Mouse (Mus musculus) heart, adult 2 months (tissue): ENCODE measurements around the gene Irak1. TPM values are rescaled to one million over a fixed set of nuclear protein-coding genes. Genes with fewer than 3 reads are reported as not detected.

Source experiments
- DNase-seq, 2 experiments: peaks; one replicate each; pipeline ENCODE4 v3.0.0; 2021
- H3K27ac ChIP-seq: fragments of 200-600 bp; 2 replicates; pipeline ENCODE4 v1.8.1; 2022
- H3K27me3 ChIP-seq: fragments of 200-500 bp; 2 replicates; pipeline ENCODE4 v1.6.1; 2012; ENCODE audit warnings: mild to moderate bottlenecking, low read length, inconsistent platforms, mixed read lengths; ENCODE audit not compliant: control insufficient read depth, insufficient read depth
- H3K36me3 ChIP-seq: fragments of 200-500 bp; 2 replicates; pipeline ENCODE4 v1.6.1; 2012; ENCODE audit warnings: low read length, inconsistent platforms; ENCODE audit not compliant: control insufficient read depth, insufficient read depth
- H3K4me1 ChIP-seq: fragments of 200-500 bp; 2 replicates; pipeline ENCODE4 v1.6.1; 2011; ENCODE audit warnings: low read length; ENCODE audit not compliant: control insufficient read depth, insufficient read depth
- H3K4me3 ChIP-seq: fragments of 200-600 bp; 2 replicates; pipeline ENCODE4 v1.8.1; 2022
- H3K79me2 ChIP-seq: fragments of 200-500 bp; replicated peaks from 2 replicates; pipeline ENCODE4 v1.6.1; 2012; ENCODE audit warnings: mild to moderate bottlenecking, inconsistent platforms, low read length, moderate library complexity, mixed read lengths; ENCODE audit not compliant: control insufficient read depth, insufficient read depth
- H3K9ac ChIP-seq: fragments of 200-500 bp; 2 replicates; pipeline ENCODE4 v1.6.1; 2012; ENCODE audit warnings: low read depth, mild to moderate bottlenecking, control low read depth, inconsistent platforms, low read length, mixed read lengths
- CTCF ChIP-seq: fragments of 200-600 bp; IDR thresholded peaks from 2 replicates; pipeline ENCODE4 v1.8.1; 2022; ENCODE audit warnings: antibody characterized with exemption, mild to moderate bottlenecking, moderate library complexity
- EP300 ChIP-seq: fragments of 200-500 bp; IDR thresholded peaks from 2 replicates; pipeline ENCODE4 v1.6.1; 2011; ENCODE audit warnings: low read depth, low read length, control low read depth; ENCODE audit not compliant: insufficient read depth
- POLR2A ChIP-seq: fragments of 200-500 bp; IDR thresholded peaks from 2 replicates; pipeline ENCODE4 v1.6.1; 2011; ENCODE audit warnings: mild to moderate bottlenecking, low read depth, low read length, control low read depth; ENCODE audit not compliant: insufficient read depth
- WGBS: fragments of 180-500 bp; shearing (Covaris S2); methylation state at CpG from one replicate; pipeline ENCODE4 v1.1.7; 2018; 5-methylcytosine and 5-hydroxymethylcytosine counted together
- intact Hi-C: fragments of 180-260 bp; cut with DNase I; formaldehyde crosslinking; loops from one replicate; pipeline ENCODE4 v1.15.1; 2025
- long read RNA-seq: library from polyadenylated mRNA; stranded (forward); transcript quantifications from one replicate; pipeline ENCODE4 v2.0.0, GENCODE M21; 2021
- polyA plus RNA-seq: library from polyadenylated mRNA; depleted of rRNA; stranded (reverse); fragments of >200 nt; gene quantifications from 2 replicates; pipeline ENCODE4 v1.2.3, GENCODE M21; 2012; rRNA removed
- total RNA-seq, 2 experiments: library from RNA; stranded (reverse); gene quantifications; 2 replicates each; pipeline ENCODE4 v1.2.3; 2021

Gene Irak1
- total RNA-seq (10 to 100 TPM; 56.7 to 58.0 TPM), polyA plus RNA-seq (112 and 128 TPM in 2 replicates)
- long read RNA-seq, transcript Irak1-206 (14 exons, 3,835 nt): major isoform, 27 of 83 reads
- long read RNA-seq, transcript Irak1-201 (15 exons, 2,890 nt): minor isoform, 5 of 83 reads
- long read RNA-seq, transcript Irak1-204 (14 exons, 3,825 nt): minor isoform, 15 of 83 reads
- long read RNA-seq, partial matches to known transcripts: 13 of 83 reads
- long read RNA-seq, other reads (novel, unspliced or antisense): 20 of 83 reads

GRCm38 (mm10) chrX:74023188-74024049 lies at the start of gene Irak1:
Irak1 (minus strand) TSS chrX:74023918.
- WGBS: 18% methylated on average over 72 of the region's 72 CpGs

DNA sequence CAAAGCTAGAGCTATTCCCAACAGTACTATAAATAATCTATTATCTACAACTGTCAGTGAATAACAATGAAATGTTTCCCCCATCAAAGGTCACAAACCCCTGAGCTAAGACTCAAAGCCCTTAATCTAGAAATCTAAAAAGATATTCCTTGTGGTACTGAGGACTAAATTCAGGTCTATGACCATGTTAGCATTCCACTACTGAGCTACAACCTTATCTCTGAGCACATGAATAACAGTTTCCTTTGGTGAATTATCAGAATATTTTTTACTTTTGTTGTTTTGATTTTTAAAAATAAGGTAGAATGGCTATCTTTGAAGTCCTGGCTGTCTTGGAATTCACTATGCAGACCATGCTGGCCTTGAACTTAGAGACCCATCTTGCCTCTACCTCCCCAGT lies 47.1 kb upstream of the Irak1 start:
- intact Hi-C loops: no loop called here
- Histone ChIP-seq H3K4me3 (no peak overlapping the region), H3K36me3 (peaks cover 4% of the 10 kb centered on the region; the same call in 1 of the 2 replicates), H3K9ac (no peak overlapping the region), H3K4me1 (peaks cover 4% of the 10 kb centered on the region), H3K27me3 (no peaks in the 10 kb centered on the region), H3K79me2 (no peaks in the 10 kb centered on the region), H3K27ac (peak overlapping the region; percentile 42)
- DNase-seq: no peak
- TF ChIP-seq CTCF: no peak
- no peak for TF ChIP-seq EP300
- TF ChIP-seq POLR2A: no peak

More at GRCm38 (mm10) chrX:74023188-74024049, at the start of gene Irak1:
- Histone ChIP-seq H3K4me3 (peak within 1 kb of the TSS; percentile 67), H3K4me1 (peaks cover 2% of the 10 kb centered on the region), H3K27ac (peak within 1 kb of the TSS; percentile 90), H3K36me3 (no peaks in the 10 kb centered on the region), H3K79me2 (no peaks in the 10 kb centered on the region; the same call in 1 of the 2 replicates), H3K27me3 (no peaks in the 10 kb centered on the region), H3K9ac (peak within 1 kb of the TSS; percentile 98)
- intact Hi-C loops: loop anchor here (2.0 to 5.0 kb wide), 5 partner anchors 56 to 389 kb away; partner anchors contain the start of genes Flna and Hcfc1
- TF ChIP-seq EP300 (no peak), CTCF (peak; percentile 74), POLR2A (peak; percentile 23; the same call in 1 of the 2 replicates)
- DNase-seq: peak; percentile 89

GRCm38 (mm10) chrX:74067891-74068290 lies 44.2 kb upstream of the Irak1 start:
- 64% methylated on average over 9 of the region's 9 CpGs for WGBS
- Histone ChIP-seq H3K27ac (no peak overlapping the region), H3K4me3 (no peak overlapping the region), H3K4me1 (peaks cover 2% of the 10 kb centered on the region), H3K9ac (no peak overlapping the region), H3K79me2 (no peaks in the 10 kb centered on the region), H3K27me3 (no peaks in the 10 kb centered on the region), H3K36me3 (peaks cover 2% of the 10 kb centered on the region; the same call in 1 of the 2 replicates)
- intact Hi-C loops: no loop called here
- peak; percentile 37 to 52 for DNase-seq
- TF ChIP-seq EP300 (peak; percentile 50; the same call in 1 of the 2 replicates), POLR2A (no peak)

DNA sequence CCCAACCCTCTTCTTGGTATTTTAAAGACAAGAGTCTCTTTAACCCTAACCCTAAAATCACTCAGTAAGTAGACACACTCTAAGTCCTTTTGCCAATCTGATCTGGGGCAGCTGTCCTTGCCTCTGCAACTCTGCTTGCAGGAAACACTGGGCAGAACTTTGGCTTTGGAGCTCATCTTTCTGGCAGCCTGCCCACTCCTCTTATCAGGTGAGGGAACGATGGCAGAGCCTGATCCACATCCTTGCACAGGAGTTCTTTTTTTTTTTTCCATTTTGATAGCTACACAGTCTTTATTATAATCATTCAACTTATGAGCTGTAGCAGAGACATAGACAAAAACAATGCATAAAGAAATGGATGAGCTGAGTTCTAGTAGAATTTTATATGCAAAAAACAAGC lies 21.4 kb upstream of the Irak1 start:
- H3K4me1 ChIP-seq: peaks cover 5% of the 10 kb centered on the region
- TF ChIP-seq POLR2A (no peak), CTCF (no peak), EP300 (no peak)
- no peak overlapping the region for H3K9ac ChIP-seq
- H3K79me2 ChIP-seq: no peaks in the 10 kb centered on the region
- peaks cover 8% of the 10 kb centered on the region for H3K36me3 ChIP-seq
- WGBS: 24% methylated on average over 1 of the region's 1 CpGs
- no peak overlapping the region for H3K27ac ChIP-seq
- no peak for DNase-seq
- H3K4me3 ChIP-seq: no peak overlapping the region
- intact Hi-C loops: no loop called here
- H3K27me3 ChIP-seq: no peaks in the 10 kb centered on the region

- Histone ChIP-seq H3K4me1 (peaks cover 3% of the 10 kb centered on the region), H3K4me3 (no peak overlapping the region), H3K79me2 (no peaks in the 10 kb centered on the region), H3K36me3 (peaks cover 7% of the 10 kb centered on the region), H3K27ac (no peak overlapping the region), H3K27me3 (no peaks in the 10 kb centered on the region), H3K9ac (no peak overlapping the region)
- no peak for TF ChIP-seq CTCF
- no peak for TF ChIP-seq EP300
- TF ChIP-seq POLR2A: no peak
- DNase-seq: peak in 1 of 2 experiments; percentile 10
- 45% methylated on average over 5 of the region's 5 CpGs for WGBS
- intact Hi-C loops: no loop called here
Measured at GRCm38 (mm10) chrX:74037702-74038375, 14.1 kb upstream of the Irak1 start.
